Mouse (Mus musculus) frontal cortex, postnatal 14 days (tissue): ENCODE measurements around the gene Serinc5.

Experiments
- DNase-seq, 2 experiments: peaks; one replicate each; pipeline ENCODE4 v3.0.0; 2022; ENCODE audit warnings: low spot score in 2 of 2

Serinc5 gene

GRCm38 (mm10) chr13:92613094-92613493 is 2.2 kb downstream of the Serinc5 start:
- no peak for DNase-seq

GRCm38 (mm10) chr13:92615201-92615600 is 4.3 kb downstream of the Serinc5 start:
- no peak for DNase-seq

- no peak for DNase-seq
Measured at GRCm38 (mm10) chr13:92616459-92616858, 5.6 kb downstream of the Serinc5 start.

- DNase-seq: peak in 1 of 2 experiments; percentile 1
Measured at GRCm38 (mm10) chr13:92626196-92626595, 15.3 kb downstream of the Serinc5 start.

GRCm38 (mm10) chr13:92626725-92627124 is 15.8 kb downstream of the Serinc5 start:
- DNase-seq: no peak

DNA sequence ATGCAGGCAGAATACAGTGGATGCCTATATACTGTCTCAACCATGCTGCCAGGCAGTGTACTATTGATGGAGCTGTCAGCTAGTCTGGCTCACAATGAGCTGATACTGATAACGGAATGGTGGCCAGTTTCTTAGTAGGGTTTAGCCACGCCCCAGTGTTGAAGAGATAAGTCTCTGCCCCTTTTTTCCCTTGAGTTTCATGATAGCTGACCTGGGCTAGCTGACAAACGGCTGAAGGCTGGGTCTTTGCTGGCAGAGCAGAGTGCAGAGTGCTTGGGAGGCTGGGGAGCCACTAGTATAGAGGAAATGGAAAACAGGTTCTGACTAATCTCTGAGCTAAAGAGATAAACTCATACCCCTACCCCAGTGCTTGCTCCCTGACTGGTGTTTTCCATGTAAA is 18.6 kb downstream of the Serinc5 start:
- DNase-seq: peak in 1 of 2 experiments; percentile 1

GRCm38 (mm10) chr13:92631450-92631849 is 20.6 kb downstream of the Serinc5 start:
- peak in 1 of 2 experiments; percentile 2 for DNase-seq

DNA sequence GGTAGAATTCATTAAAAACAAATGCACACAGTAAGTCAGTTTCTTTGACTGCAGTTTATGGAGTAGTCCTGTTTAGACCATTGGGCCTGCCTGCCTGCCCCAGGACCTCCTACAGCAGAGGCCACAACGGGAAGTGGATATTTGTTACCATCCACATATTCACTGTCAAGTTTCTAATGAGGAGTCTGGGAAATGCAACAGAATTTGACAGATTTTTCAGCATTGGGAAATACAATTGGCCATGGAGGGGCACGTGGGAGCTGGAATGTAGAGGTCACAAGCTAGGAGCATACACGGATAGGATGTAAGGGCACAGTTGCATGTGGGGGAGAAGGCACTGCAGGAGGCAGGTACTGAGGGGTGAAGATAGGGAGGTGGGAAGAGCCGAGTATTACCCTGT is 21.7 kb downstream of the Serinc5 start:
- DNase-seq: no peak

- peak in 1 of 2 experiments; percentile 4 for DNase-seq
Measured at GRCm38 (mm10) chr13:92635040-92635439, 24.1 kb downstream of the Serinc5 start.

DNA sequence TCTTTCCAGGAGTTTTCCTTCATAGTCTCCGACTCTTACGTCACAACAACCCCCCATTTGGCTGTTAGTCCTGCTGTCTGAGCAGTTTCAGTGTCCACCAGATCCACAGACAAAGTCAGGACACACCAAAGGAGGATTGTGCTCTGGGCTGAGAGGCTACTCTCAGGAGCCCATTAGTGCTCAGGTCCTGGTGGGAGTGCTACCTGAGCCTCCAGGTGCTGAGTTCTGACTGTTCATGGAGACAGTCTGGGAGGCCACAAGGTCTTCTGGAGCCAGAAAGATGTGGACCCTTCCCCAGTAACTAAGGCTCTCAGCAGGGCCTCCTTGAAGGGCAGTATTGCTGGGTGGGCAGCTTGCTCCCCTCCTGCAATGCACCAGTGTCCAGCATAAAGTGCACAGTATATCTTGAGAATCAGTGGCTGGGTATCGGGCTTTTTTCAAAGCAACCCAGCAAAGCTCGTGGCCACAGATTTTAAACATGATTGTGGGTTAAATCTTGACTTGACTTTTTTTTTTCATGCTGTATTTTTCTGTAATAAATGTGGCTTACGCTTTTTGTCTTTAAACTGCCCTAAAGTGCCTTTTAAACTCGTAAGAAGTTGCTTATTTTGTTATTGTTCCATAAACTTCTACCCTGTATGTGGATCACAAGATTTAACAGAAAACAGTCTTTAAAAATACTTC is 25.5 kb downstream of the Serinc5 start:
- DNase-seq: peak in 1 of 2 experiments; percentile 3

DNA sequence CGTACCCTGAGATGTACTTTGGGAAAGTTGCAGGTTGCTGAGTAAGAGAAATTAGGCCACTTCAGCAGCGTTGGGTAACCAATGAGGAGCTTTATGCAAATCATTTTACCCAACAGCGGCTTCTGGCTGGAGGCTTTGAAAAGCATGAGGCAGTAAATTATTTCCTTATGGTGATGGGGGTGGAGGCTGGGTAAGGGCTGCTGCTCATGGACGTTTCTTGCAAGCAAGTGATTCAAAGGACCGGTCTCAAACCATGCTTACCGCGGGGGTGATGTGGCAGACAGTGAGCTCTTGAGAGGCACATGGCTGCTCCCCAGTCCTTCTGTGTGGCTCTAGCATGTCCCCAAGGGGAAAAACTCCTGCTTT is 26.0 kb downstream of the Serinc5 start:
- peak; percentile 35 to 38 for DNase-seq

GRCm38 (mm10) chr13:92639093-92640014 is 28.5 kb downstream of the Serinc5 start:
- DNase-seq: peak; percentile 49 to 64

- no peak for DNase-seq
Measured at GRCm38 (mm10) chr13:92644199-92644598, 33.3 kb downstream of the Serinc5 start.

DNA sequence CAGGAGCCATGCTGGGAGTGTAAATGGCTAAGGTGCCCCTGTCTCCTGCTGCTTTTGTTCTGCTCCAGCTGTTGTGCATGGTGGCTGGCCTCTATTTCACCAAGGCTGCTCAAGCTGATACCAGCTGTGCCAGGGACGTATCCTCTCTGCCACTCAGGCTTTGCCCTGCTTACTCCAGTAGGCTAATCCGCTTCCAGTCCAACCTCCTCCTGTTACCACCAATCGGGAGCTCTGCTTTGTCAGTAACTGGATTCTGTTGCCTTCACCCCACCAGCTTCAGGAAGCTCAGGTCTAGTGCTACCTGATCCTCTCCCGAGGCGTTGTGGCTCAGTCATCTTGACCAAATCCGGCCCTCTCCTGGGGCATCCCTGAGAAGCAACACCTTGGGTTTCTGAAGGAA is 33.9 kb downstream of the Serinc5 start:
- DNase-seq: no peak

DNA sequence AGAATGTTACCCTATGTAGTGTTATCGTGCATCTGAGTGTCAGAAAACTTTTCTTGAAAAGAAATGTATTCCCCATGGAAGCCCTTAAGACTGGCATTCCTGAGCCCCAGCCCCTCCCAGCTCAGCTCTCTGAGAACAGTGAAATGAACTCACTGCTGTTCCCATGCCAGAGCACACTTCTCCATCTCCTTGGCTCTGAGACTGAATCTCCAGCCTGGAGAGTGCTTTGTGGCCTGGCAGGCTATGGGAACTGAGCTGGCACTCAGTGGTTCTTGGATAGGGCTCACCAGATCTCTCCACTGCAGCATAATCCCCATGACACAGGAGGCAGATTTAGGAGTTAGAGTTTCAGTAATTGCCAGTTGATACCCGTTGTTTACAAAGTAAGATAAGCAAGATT is 36.8 kb downstream of the Serinc5 start:
- DNase-seq: no peak

DNA sequence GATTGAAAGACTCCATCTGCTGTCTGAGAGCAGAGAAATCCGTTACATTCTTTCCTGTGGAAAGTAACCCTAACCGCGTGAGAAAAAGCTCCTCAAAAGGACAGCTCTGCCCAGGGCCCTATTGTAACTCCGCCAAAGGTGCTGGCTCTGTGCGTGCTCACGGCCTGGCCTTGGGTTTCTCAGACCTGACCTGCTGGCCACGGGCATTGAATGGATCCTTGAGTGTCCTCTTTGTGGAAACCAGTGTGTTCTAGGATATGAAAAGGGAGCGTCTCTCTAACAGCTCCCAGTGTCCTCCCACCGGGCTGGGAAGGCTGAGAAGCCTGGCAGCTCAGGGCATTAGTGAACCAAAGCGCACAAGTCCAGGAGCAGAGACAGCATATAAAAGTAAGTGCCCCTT is 38.2 kb downstream of the Serinc5 start:
- no peak for DNase-seq

DNA sequence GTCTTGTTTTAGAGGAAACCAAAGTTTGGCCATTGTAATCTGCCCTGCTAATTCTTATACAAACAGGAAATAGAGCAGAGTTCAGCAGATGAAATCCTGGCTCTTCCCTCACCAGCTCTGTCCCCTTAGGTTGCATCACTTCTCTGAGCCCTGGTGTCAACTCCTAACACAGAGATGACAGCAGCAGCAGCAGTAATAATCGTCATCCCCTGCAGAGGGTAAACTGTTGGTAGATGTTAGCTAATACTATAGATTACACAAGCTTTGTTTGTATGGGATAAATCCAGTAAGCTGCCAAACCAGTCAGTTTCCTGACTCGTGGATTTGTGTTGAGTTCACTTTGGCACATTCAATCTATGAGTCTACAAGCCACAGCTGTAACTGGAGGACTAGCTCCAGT is 40.1 kb downstream of the Serinc5 start:
- no peak for DNase-seq

DNA sequence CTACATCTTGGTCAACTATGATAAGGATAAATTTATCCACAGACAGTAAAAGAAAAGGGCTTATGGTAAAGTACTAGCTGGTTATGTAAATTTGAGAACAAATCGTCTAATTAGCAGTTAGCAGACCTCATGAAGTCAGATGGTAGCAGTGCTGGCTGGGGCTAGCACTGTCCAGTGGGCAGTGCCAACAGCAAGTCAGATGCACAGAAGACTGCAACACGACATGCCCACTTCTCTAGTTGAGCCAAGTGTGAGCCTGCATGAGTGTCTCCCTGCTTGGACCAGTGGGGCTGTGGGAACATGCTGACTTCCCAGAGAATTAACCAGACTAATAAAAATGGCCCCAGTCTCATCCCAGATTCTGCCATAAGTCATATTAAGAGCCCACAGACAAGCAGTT is 41.6 kb downstream of the Serinc5 start:
- DNase-seq: no peak

- DNase-seq: no peak
Measured at GRCm38 (mm10) chr13:92653283-92653682, 42.4 kb downstream of the Serinc5 start.

DNA sequence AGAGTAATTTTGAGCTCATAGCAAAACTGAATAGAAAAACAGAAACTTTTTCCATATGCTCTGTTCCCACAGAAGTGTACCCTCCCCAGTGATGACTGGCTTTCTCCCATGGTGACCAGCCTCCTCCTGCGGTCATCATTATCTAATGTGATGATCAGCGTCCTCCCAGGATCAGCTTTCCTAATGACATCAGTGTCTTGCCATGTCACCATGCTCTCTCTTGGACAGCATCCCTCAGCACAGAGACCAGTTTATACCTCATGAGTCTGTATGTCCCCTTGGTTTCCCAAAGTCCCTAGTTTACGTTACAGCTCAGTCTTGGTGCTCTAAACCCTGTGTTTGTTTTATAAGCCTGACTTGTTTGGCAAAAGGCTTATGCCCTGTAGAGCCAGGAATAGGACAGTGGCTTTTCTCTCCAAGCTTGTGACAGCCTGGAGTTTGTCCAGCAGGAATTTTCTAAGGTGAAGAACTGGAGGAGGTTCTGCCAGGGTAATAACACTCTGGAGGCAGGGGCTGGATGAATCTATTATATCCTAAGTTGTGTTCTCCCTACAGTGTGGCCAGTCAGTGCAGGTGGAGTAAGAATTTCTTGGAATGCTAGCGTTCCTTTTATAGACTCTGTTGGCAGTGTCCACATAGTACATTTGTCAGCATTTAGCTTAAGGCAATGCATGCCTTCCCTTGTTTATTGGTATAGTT is 46.1 kb downstream of the Serinc5 start:
- DNase-seq: no peak

DNA sequence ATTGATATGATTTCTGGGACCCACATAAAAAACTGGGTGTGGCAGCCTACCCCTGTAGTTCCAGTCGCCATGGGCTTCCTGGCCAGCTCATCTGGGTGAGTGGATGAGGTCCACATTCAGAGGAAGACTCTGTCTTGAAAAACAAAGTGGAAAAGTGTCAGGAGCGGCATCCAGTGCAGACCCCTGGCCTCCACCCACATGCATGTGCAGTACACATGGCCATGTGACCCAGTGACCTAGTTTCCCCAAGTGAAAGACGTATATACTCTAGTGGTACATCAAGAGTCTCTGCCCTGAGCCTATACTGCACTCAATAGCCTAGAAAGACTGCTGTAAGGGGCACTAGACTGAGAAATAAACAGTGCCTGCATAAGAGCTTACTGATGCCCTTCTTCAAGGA is 48.7 kb downstream of the Serinc5 start:
- DNase-seq: no peak

GRCm38 (mm10) chr13:92662555-92663286 is 51.8 kb downstream of the Serinc5 start:
- DNase-seq: no peak
